Mouse (Mus musculus): ENCODE data around the gene Gm9603.
"Not testable (repeated sequence)": the region's sequence is repeated elsewhere in the genome, so short reads cannot be mapped to it uniquely, and the experiment has no call there.

Gm9603 gene

DNA sequence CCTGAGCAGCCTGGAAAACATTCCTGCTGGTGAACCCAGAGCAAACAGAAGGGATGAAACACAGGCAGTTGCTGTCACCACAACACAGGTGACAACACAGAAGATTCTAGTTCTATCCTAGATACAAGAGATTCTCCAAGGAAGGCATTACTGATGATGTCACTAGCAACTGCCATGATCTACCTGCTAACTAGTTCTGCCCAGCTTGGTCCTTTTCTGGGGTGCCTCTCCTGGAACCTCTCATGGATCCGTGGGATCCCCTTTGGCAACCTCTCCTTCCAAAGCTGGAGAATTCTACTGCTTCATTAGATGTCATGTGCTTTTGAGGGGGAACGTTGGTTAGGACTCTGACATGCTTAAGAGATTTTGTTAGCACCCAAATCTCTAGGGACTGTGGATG, at the start of gene Gm9603:
Gene Gm9603, minus strand, starts transcription at position 101 of the 400 bp plus-strand sequence.
- not testable (repeated sequence) for DNase-seq (ENCODE audit: extremely low read depth, insufficient read length, low spot score)

- not testable (repeated sequence) for DNase-seq (ENCODE audit: extremely low read depth, insufficient read length, low spot score)
These were observed 54.3 kb downstream of the Gm9603 start, which contains the start of gene Gm8265 for GRCm38 (mm10) chr14:5632928-5633327. Gm8265 (minus strand) TSS chr14:5633028.

Data from 3134 (cell line).